Comparison of ENCODE assay signal across 8 mouse cellular contexts in genomic region chr5:149245391-149245964, GRCm38 (mm10). TPM values are rescaled to one million over a fixed set of nuclear protein-coding genes. Genes with fewer than 3 reads are reported as not detected.
DNase-seq lines count a peak whose midpoint lies in the region; ATAC-seq lines count a peak whose summit lies in the region.

No protein-coding gene starts in this region.

- no peaks in the 10 kb centered on the region for H3K36me3 ChIP-seq in forebrain, embryonic 14.5 days (ENCODE audit: control insufficient read depth, insufficient read depth, low read length)
- H3K36me3 ChIP-seq in liver, embryonic 15.5 days (replicated peaks), result no peaks in the 10 kb centered on the region

- H3K4me3 ChIP-seq in forebrain, embryonic 14.5 days (ENCODE audit: low read depth, low read length), result no peak overlapping the region
- peak overlapping the region; percentile 56 for H3K4me3 ChIP-seq in liver, embryonic 15.5 days (replicated peaks)

- H3K27me3 ChIP-seq in forebrain, embryonic 14.5 days (replicated peaks; ENCODE audit: control insufficient read depth, insufficient read depth, low read length), result no peaks in the 10 kb centered on the region
- no peaks in the 10 kb centered on the region; the same call in 1 of the 2 replicates for H3K27me3 ChIP-seq in liver, embryonic 15.5 days

- H3K4me1 ChIP-seq in forebrain, embryonic 14.5 days (ENCODE audit: control insufficient read depth, insufficient read depth, low read length), result 0 out of 2 replicates have a peak, but pooled peaks cover 2% of the 10 kb centered on the region
- H3K4me1 ChIP-seq in liver, embryonic 15.5 days (replicated peaks), result peaks cover 37% of the 10 kb centered on the region

- intact Hi-C loops in left cerebral cortex, postnatal 36 days (cut with DNase I), result no loop called here
- intact Hi-C loops in left cerebral cortex, postnatal 4 days (cut with DNase I), result no loop called here

- DNase-seq in adrenal gland, postnatal 36 days, result peak; percentile 24 to 39
- DNase-seq in adrenal gland, postnatal 25 days, result no peak
- peak; percentile 28 to 30 for DNase-seq in B cell, adult 2 months
- DNase-seq in forebrain, embryonic 14.5 days (ENCODE audit: low spot score), result no peak
- DNase-seq in left cerebral cortex, postnatal 36 days (ENCODE audit: low spot score in 2 of 2), result no peak
- no peak for DNase-seq in left cerebral cortex, postnatal 4 days
- DNase-seq in gastrocnemius, postnatal 10 days, result no peak

- no peak for ATAC-seq in forebrain, embryonic 14.5 days
- no peak for ATAC-seq in liver, embryonic 15.5 days (ENCODE audit: insufficient read depth)

- H3K9ac ChIP-seq in forebrain, embryonic 14.5 days (ENCODE audit: low read length), result no peak overlapping the region
- peak overlapping the region; percentile 66 for H3K9ac ChIP-seq in liver, embryonic 15.5 days

- 69% methylated on average over 9 of the region's 9 CpGs for WGBS in forebrain, embryonic 14.5 days
- 5% methylated on average over 9 of the region's 9 CpGs for WGBS in liver, embryonic 15.5 days (ENCODE audit: insufficient replicate concordance)

- peak overlapping the region; percentile 15; the same call in 1 of the 2 replicates for H3K4me2 ChIP-seq in forebrain, embryonic 14.5 days (ENCODE audit: low read length)
- peak overlapping the region; percentile 82 for H3K4me2 ChIP-seq in liver, embryonic 15.5 days

- H3K9me3 ChIP-seq in forebrain, embryonic 14.5 days (replicated peaks; ENCODE audit: control insufficient read depth, low read length), result no peaks in the 10 kb centered on the region
- no peaks in the 10 kb centered on the region for H3K9me3 ChIP-seq in liver, embryonic 15.5 days (replicated peaks)

- H3K27ac ChIP-seq in forebrain, embryonic 14.5 days (ENCODE audit: low read depth, low read length), result no peak overlapping the region
- H3K27ac ChIP-seq in liver, embryonic 15.5 days (replicated peaks), result peak overlapping the region; percentile 86

RNA-seq across cellular contexts. Expression of gene Alox5ap, which starts 19.1 kb away (rescaled TPM):
- 10 to 100 TPM; 15.1 to 15.8 TPM for total RNA-seq in adrenal gland, postnatal 36 days (2021)
- 9.4 and 14.1 TPM in 2 replicates for total RNA-seq in adrenal gland, postnatal 25 days (2021)
- polyA plus RNA-seq in forebrain, embryonic 14.5 days (2014; fragmentation: Nextera tagmentation; extraction: Ambion mirVana), result 8.6 and 12.7 TPM in 2 replicates
- 47.2 and 48.4 TPM in 2 replicates for polyA plus RNA-seq in liver, embryonic 15.5 days (2015; fragmentation: Nextera tagmentation; extraction: Ambion mirVana)
- 10 to 100 TPM; 12.5 to 14.2 TPM for total RNA-seq in left cerebral cortex, postnatal 36 days (2021)
- 1 to 10 TPM; 6.4 to 7.8 TPM for total RNA-seq in left cerebral cortex, postnatal 4 days (2021)
- 10 to 100 TPM in 1 of 2 experiments, 1 to 10 TPM in 1; 7.3 to 10.5 TPM for total RNA-seq in gastrocnemius, postnatal 10 days (2021)

Comparison
In these comparisons a context has a peak if more than half of its experiments do, and no peak if none do; other contexts are left out.
1. DNase-seq: peak in adrenal gland, postnatal 36 days (2 of 2) and B cell, adult 2 months (2 of 2); none in adrenal gland, postnatal 25 days (single experiment), forebrain, embryonic 14.5 days (single experiment), left cerebral cortex, postnatal 36 days (0 of 2), left cerebral cortex, postnatal 4 days (single experiment) and gastrocnemius, postnatal 10 days (single experiment).